Comparison of ENCODE assay signal across 8 mouse cellular contexts in the genomic region with DNA sequence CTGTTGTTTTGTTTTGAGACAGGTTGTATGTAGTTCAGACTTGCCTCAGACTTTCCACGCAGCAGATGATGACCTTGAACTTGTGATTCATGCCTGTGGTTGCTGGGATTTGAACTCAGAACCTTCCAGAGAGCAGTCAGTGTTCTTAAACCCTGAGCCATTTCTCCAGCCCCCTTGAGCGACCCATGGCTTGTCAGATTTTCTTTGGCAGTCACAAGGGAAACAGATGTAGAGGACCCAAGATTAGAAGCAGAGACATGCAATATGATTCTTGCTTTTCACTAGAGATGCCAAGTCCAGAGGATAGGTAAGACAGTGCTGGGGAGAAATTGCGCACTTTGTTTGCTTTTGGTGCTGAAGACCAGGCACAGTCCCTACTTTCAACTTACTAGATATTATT. TPM values are rescaled to one million over a fixed set of nuclear protein-coding genes. Genes with fewer than 3 reads are reported as not detected.
DNase-seq lines count a peak whose midpoint lies in the region; ATAC-seq lines count a peak whose summit lies in the region.

A gene (minus strand): TSS at position 101 of the 400 bp plus-strand sequence.

- H3K4me1 ChIP-seq in midbrain, embryonic 13.5 days (replicated peaks): peaks cover 32% of the 10 kb centered on the region

- H3K9me3 ChIP-seq in midbrain, embryonic 13.5 days: no peaks in the 10 kb centered on the region

- peak within 1 kb of the TSS; percentile 90; the same call in 1 of the 2 replicates for H3K4me3 ChIP-seq in midbrain, embryonic 13.5 days (replicated peaks)

- H3K27ac ChIP-seq in midbrain, embryonic 13.5 days: no peak within 1 kb of the TSS

- DNase-seq in frontal cortex, adult 2 months (ENCODE audit: extremely low spot score in 1 of 2, low spot score in 1 of 2): no peak
- no peak for DNase-seq in thymus, postnatal 0 days (ENCODE audit: low spot score)
- no peak for DNase-seq in thymus, postnatal 14 days
- DNase-seq in layer of hippocampus, postnatal 10 days (ENCODE audit: low spot score in 2 of 2): no peak
- DNase-seq in spleen, postnatal 4 days (ENCODE audit: low spot score in 2 of 2): no peak

- no peak within 1 kb of the TSS for H3K4me2 ChIP-seq in midbrain, embryonic 13.5 days (replicated peaks)

- ATAC-seq in frontal cortex, adult (ENCODE audit: low TSS enrichment): no peak
- ATAC-seq in midbrain, embryonic 13.5 days: no peak
- no peak for ATAC-seq in granulocyte monocyte progenitor cell, adult 5-6 weeks (replicated peaks; ENCODE audit: poor library complexity, severe bottlenecking)

- no peaks in the 10 kb centered on the region for H3K27me3 ChIP-seq in midbrain, embryonic 13.5 days

- WGBS in midbrain, embryonic 13.5 days: 93% methylated on average over 3 of the region's 3 CpGs

- H3K36me3 ChIP-seq in midbrain, embryonic 13.5 days: peaks cover 16% of the 10 kb centered on the region

- no peak within 1 kb of the TSS for H3K9ac ChIP-seq in midbrain, embryonic 13.5 days (replicated peaks)

RNA-seq across cellular contexts. Expression of the gene that starts here (rescaled TPM):
- 31.5 and 32.3 TPM in 2 replicates for polyA plus RNA-seq in frontal cortex, adult 2 months (2012; rRNA removed)
- 25.1 and 28.2 TPM in 2 replicates for polyA plus RNA-seq in thymus, postnatal 0 days (2015; fragmentation: Nextera tagmentation; extraction: Ambion mirVana)
- 10 to 100 TPM; 23.9 to 25.4 TPM for total RNA-seq in layer of hippocampus, postnatal 10 days (2021)
- polyA plus RNA-seq in midbrain, embryonic 13.5 days (2015; fragmentation: Nextera tagmentation; extraction: Ambion mirVana): 60.9 and 64.9 TPM in 2 replicates
- total RNA-seq in granulocyte monocyte progenitor cell, adult 5-6 weeks (2014; fragmentation: Nextera tagmentation): 21.4 and 22.0 TPM in 2 replicates
- 9.9 and 10.0 TPM in 2 replicates for total RNA-seq in granulocyte monocyte progenitor cell, adult 5-6 weeks (2017)
